Mouse (Mus musculus) liver, embryonic 13.5 days (tissue): ENCODE data around the gene Egfem1. TPM values are rescaled to one million over a fixed set of nuclear protein-coding genes. Genes with fewer than 3 reads are reported as not detected.

ENCODE experiments used
- ATAC-seq: fragments of 200-750 bp; cut with Nextera tagmentation; 2 replicates; pipeline ENCODE4 v1.8.0; 2017; ENCODE audit warnings: low read depth, mild to moderate bottlenecking, moderate number of reproducible peaks, moderate library complexity
- DNase-seq: peaks from one replicate; pipeline ENCODE4 v3.0.0; 2022
- H3K27ac ChIP-seq: fragments of 300-500 bp; sonication (generic); 2 replicates; pipeline ENCODE4 v1.5.1; 2015; ENCODE audit warnings: moderate library complexity, mild to moderate bottlenecking, inconsistent platforms
- H3K27me3 ChIP-seq: fragments of 300-500 bp; sonication (generic); 2 replicates; pipeline ENCODE4 v1.6.1; 2015; ENCODE audit warnings: mild to moderate bottlenecking, inconsistent platforms
- H3K36me3 ChIP-seq: fragments of 300-500 bp; sonication (generic); 2 replicates; pipeline ENCODE4 v1.6.1; 2015; ENCODE audit warnings: mild to moderate bottlenecking, inconsistent platforms
- H3K4me1 ChIP-seq: fragments of 300-500 bp; sonication (generic); replicated peaks from 2 replicates; pipeline ENCODE4 v1.6.1; 2015; ENCODE audit warnings: inconsistent platforms
- H3K4me2 ChIP-seq: fragments of 300-500 bp; sonication (generic); 2 replicates; pipeline ENCODE4 v1.6.1; 2015; ENCODE audit warnings: inconsistent platforms, mild to moderate bottlenecking, moderate library complexity
- H3K4me3 ChIP-seq: fragments of 300-500 bp; sonication (generic); replicated peaks from 2 replicates; pipeline ENCODE4 v1.5.1; 2015; ENCODE audit warnings: mild to moderate bottlenecking, inconsistent platforms
- H3K9ac ChIP-seq: fragments of 300-500 bp; sonication (generic); 2 replicates; pipeline ENCODE4 v1.6.1; 2015; ENCODE audit warnings: mild to moderate bottlenecking, inconsistent platforms
- H3K9me3 ChIP-seq: fragments of 300-500 bp; sonication (generic); replicated peaks from 2 replicates; pipeline ENCODE4 v1.6.1; 2016; ENCODE audit warnings: inconsistent platforms
- WGBS: fragments of 180-500 bp; shearing (Covaris S2); methylation state at CpG from one replicate; pipeline ENCODE4 v1.1.7; 2015; ENCODE audit not compliant: insufficient replicate concordance; 5-methylcytosine and 5-hydroxymethylcytosine counted together
- polyA plus RNA-seq: library from polyadenylated mRNA; unstranded; fragments of >200 nt; fragmentation: Nextera tagmentation; extraction: Ambion mirVana; gene quantifications from 2 replicates; pipeline ENCODE4 v1.2.1, GENCODE M21; 2015

Egfem1 gene
- polyA plus RNA-seq, 1 experiment from 2014 or later: 0.06 TPM

GRCm38 (mm10) chr3:29525963-29526301 lies 444.1 kb downstream of the Egfem1 start:
- no peak for ATAC-seq
- no peak overlapping the region for H3K4me3 ChIP-seq
- H3K9me3 ChIP-seq: no peaks in the 10 kb centered on the region
- H3K9ac ChIP-seq: no peak overlapping the region
- H3K4me2 ChIP-seq: no peak overlapping the region
- WGBS: 75% methylated on average over 12 of the region's 12 CpGs
- H3K27ac ChIP-seq: no peak overlapping the region
- H3K4me1 ChIP-seq: no peaks in the 10 kb centered on the region
- H3K36me3 ChIP-seq: no peaks in the 10 kb centered on the region
- H3K27me3 ChIP-seq: no peaks in the 10 kb centered on the region
- DNase-seq: no peak

GRCm38 (mm10) chr3:29539211-29539610 lies 457.4 kb downstream of the Egfem1 start:
- Histone ChIP-seq H3K4me1 (no peaks in the 10 kb centered on the region), H3K4me2 (no peak overlapping the region), H3K27ac (no peak overlapping the region), H3K9ac (no peak overlapping the region), H3K9me3 (no peaks in the 10 kb centered on the region), H3K27me3 (no peaks in the 10 kb centered on the region), H3K4me3 (no peak overlapping the region), H3K36me3 (no peaks in the 10 kb centered on the region)
- ATAC-seq (no peak; the same call in 1 of the 2 replicates), DNase-seq (no peak)
- WGBS: 24% methylated on average over 2 of the region's 2 CpGs

- Histone ChIP-seq H3K4me2 (no peak overlapping the region), H3K9me3 (no peaks in the 10 kb centered on the region), H3K36me3 (no peaks in the 10 kb centered on the region), H3K9ac (no peak overlapping the region), H3K4me3 (no peak overlapping the region), H3K27me3 (no peaks in the 10 kb centered on the region), H3K27ac (no peak overlapping the region), H3K4me1 (no peaks in the 10 kb centered on the region)
- WGBS: 14% methylated on average over 1 of the region's 1 CpGs
- DNase-seq: no peak
- ATAC-seq: no peak
Observed at GRCm38 (mm10) chr3:29539902-29540301, 458.1 kb downstream of the Egfem1 start.

GRCm38 (mm10) chr3:29541477-29542079 lies 459.8 kb downstream of the Egfem1 start:
- H3K4me1 ChIP-seq: no peaks in the 10 kb centered on the region
- ATAC-seq: no peak
- WGBS: 51% methylated on average over 1 of the region's 1 CpGs
- H3K27me3 ChIP-seq: no peaks in the 10 kb centered on the region
- no peak overlapping the region for H3K27ac ChIP-seq
- H3K36me3 ChIP-seq: no peaks in the 10 kb centered on the region
- no peak overlapping the region for H3K4me2 ChIP-seq
- no peak overlapping the region for H3K9ac ChIP-seq
- DNase-seq: no peak
- H3K9me3 ChIP-seq: no peaks in the 10 kb centered on the region
- no peak overlapping the region for H3K4me3 ChIP-seq

- no peaks in the 10 kb centered on the region for H3K9me3 ChIP-seq
- no peak overlapping the region for H3K4me2 ChIP-seq
- no peak overlapping the region for H3K4me3 ChIP-seq
- no peaks in the 10 kb centered on the region for H3K36me3 ChIP-seq
- DNase-seq (no peak), ATAC-seq (no peak)
- WGBS: 61% methylated on average over 1 of the region's 1 CpGs
- H3K27me3 ChIP-seq: no peaks in the 10 kb centered on the region
- H3K4me1 ChIP-seq: no peaks in the 10 kb centered on the region
- no peak overlapping the region for H3K9ac ChIP-seq
- H3K27ac ChIP-seq: no peak overlapping the region
Observed at GRCm38 (mm10) chr3:29544056-29544455, 462.2 kb downstream of the Egfem1 start.

- no peak overlapping the region for H3K9ac ChIP-seq
- H3K4me1 ChIP-seq: no peaks in the 10 kb centered on the region
- no peak overlapping the region for H3K4me3 ChIP-seq
- H3K4me2 ChIP-seq: no peak overlapping the region
- WGBS: 68% methylated on average over 1 of the region's 1 CpGs
- no peaks in the 10 kb centered on the region for H3K36me3 ChIP-seq
- no peaks in the 10 kb centered on the region for H3K9me3 ChIP-seq
- DNase-seq (no peak), ATAC-seq (no peak)
- H3K27me3 ChIP-seq: no peaks in the 10 kb centered on the region
- no peak overlapping the region for H3K27ac ChIP-seq
Observed at GRCm38 (mm10) chr3:29563171-29563570, 481.3 kb downstream of the Egfem1 start.

GRCm38 (mm10) chr3:29578055-29578860 lies 496.4 kb downstream of the Egfem1 start:
- H3K4me3 ChIP-seq: no peak overlapping the region
- DNase-seq (no peak), ATAC-seq (no peak)
- no peak overlapping the region for H3K27ac ChIP-seq
- no peaks in the 10 kb centered on the region for H3K36me3 ChIP-seq
- 55% methylated on average over 5 of the region's 5 CpGs for WGBS
- no peak overlapping the region for H3K9ac ChIP-seq
- H3K27me3 ChIP-seq: no peaks in the 10 kb centered on the region
- H3K9me3 ChIP-seq: no peaks in the 10 kb centered on the region
- no peaks in the 10 kb centered on the region for H3K4me1 ChIP-seq
- no peak overlapping the region for H3K4me2 ChIP-seq

- Histone ChIP-seq H3K36me3 (no peaks in the 10 kb centered on the region), H3K4me2 (no peak overlapping the region), H3K4me1 (no peaks in the 10 kb centered on the region), H3K9ac (no peak overlapping the region), H3K27me3 (no peaks in the 10 kb centered on the region), H3K27ac (no peak overlapping the region), H3K4me3 (no peak overlapping the region), H3K9me3 (no peaks in the 10 kb centered on the region)
- 46% methylated on average over 8 of the region's 8 CpGs for WGBS
- DNase-seq (no peak), ATAC-seq (no peak)
Observed at GRCm38 (mm10) chr3:29582749-29583148, 500.9 kb downstream of the Egfem1 start.

- Histone ChIP-seq H3K36me3 (no peaks in the 10 kb centered on the region), H3K4me1 (no peaks in the 10 kb centered on the region), H3K27me3 (no peaks in the 10 kb centered on the region), H3K4me3 (no peak overlapping the region), H3K9ac (no peak overlapping the region), H3K27ac (no peak overlapping the region), H3K4me2 (no peak overlapping the region), H3K9me3 (no peaks in the 10 kb centered on the region)
- 49% methylated on average over 7 of the region's 7 CpGs for WGBS
- no peak for DNase-seq
- ATAC-seq: no peak
Observed at GRCm38 (mm10) chr3:29602140-29602539, 520.3 kb downstream of the Egfem1 start.

- Histone ChIP-seq H3K4me2 (no peak overlapping the region), H3K27me3 (no peaks in the 10 kb centered on the region), H3K4me1 (no peaks in the 10 kb centered on the region), H3K9ac (no peak overlapping the region), H3K27ac (no peak overlapping the region), H3K4me3 (no peak overlapping the region), H3K9me3 (no peaks in the 10 kb centered on the region), H3K36me3 (no peaks in the 10 kb centered on the region)
- 58% methylated on average over 3 of the region's 3 CpGs for WGBS
- DNase-seq (no peak), ATAC-seq (no peak)
Observed at GRCm38 (mm10) chr3:29608713-29609112, 526.9 kb downstream of the Egfem1 start.

- H3K27ac ChIP-seq: no peak overlapping the region
- 60% methylated on average over 2 of the region's 2 CpGs for WGBS
- ATAC-seq (no peak), DNase-seq (no peak)
- no peaks in the 10 kb centered on the region for H3K4me1 ChIP-seq
- no peaks in the 10 kb centered on the region for H3K36me3 ChIP-seq
- no peaks in the 10 kb centered on the region for H3K9me3 ChIP-seq
- no peak overlapping the region for H3K4me3 ChIP-seq
- H3K4me2 ChIP-seq: no peak overlapping the region
- H3K27me3 ChIP-seq: no peaks in the 10 kb centered on the region
- H3K9ac ChIP-seq: no peak overlapping the region
Observed at GRCm38 (mm10) chr3:29609174-29609573, 527.4 kb downstream of the Egfem1 start.

- H3K27ac ChIP-seq: no peak overlapping the region
- H3K36me3 ChIP-seq: no peaks in the 10 kb centered on the region
- no peaks in the 10 kb centered on the region for H3K9me3 ChIP-seq
- 75% methylated on average over 1 of the region's 1 CpGs for WGBS
- H3K4me3 ChIP-seq: no peak overlapping the region
- H3K9ac ChIP-seq: no peak overlapping the region
- H3K4me2 ChIP-seq: no peak overlapping the region
- H3K4me1 ChIP-seq: no peaks in the 10 kb centered on the region
- DNase-seq: no peak
- no peaks in the 10 kb centered on the region for H3K27me3 ChIP-seq
- no peak for ATAC-seq
Observed at GRCm38 (mm10) chr3:29619586-29619985, 537.8 kb downstream of the Egfem1 start.
